Mouse (Mus musculus): ENCODE measurements around the gene Sox5.

The Sox5 gene

DNA sequence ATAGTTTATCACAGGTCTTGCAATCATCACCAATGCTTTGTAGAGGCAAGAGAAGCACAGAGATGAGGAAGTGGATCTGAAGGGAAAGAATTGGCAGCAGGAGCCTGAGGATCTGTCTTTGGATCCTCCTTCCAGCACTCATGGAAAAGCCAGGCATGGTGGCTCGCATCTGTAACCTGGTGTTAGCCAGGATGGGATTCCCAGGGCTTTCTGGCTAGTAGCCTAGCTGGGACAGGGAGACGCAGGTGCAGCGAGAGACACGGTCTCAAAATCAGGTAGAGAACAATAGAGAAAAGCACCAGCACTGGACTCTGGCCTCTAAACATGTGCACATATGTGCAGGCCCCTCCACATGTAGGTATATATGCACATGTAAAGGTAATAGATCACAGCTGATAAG is 330.1 kb downstream of the Sox5 start:
- in situ Hi-C loops (cut with MboI, MseI) = no loop called here

DNA sequence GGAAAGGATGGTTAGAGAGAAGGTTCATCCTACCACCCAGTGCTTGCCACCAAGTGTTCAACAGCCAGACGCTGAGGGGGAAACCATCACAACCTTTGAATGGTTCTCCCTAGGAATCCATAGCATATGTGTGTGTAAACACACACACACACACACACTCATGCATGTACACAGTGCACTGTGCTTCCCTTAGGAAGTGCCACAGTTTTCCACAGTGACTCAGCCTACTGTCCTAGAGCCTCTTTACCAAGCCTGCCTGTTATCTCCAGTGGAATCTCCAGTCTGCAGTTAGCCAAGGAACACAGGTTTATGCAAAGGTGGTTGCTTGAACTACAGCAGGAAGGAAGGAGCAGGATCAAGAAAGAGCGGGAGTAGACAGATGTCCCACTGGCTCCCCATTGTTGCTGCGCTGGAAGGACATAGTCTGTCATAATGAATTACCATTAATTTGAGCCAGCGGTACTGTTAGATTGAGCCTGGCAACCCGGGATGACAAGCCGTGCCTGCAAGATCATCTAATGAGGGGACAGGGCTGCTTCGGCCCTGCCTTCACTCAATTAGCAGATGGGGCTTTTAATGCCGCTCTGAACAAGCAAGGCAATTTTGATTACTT is 335.9 kb downstream of the Sox5 start:
- in situ Hi-C loops (cut with MboI, MseI) = no loop called here

DNA sequence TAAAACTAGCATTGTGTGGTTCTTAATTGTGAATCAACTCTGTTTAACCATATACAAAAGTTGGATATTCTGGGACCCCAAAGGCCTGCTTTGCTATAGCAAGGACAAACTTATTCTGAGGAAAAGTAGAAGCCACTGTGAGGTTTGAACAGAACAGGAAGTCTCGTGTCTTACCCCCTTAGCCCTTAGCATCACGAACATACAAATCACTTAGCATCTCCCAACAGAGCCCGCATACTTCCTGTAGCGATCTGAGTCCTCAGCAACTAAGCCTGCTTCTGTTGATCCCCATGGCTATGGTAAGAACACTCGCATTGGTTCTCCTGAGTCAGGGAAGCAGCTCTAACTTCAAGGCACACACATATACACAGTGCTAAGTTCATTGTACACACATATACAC is 337.4 kb downstream of the Sox5 start:
- in situ Hi-C loops (cut with MboI, MseI) = no loop called here

GRCm38 (mm10) chr6:144443681-144444080 is 338.1 kb downstream of the Sox5 start:
- in situ Hi-C loops (cut with MboI, MseI) = no loop called here

DNA sequence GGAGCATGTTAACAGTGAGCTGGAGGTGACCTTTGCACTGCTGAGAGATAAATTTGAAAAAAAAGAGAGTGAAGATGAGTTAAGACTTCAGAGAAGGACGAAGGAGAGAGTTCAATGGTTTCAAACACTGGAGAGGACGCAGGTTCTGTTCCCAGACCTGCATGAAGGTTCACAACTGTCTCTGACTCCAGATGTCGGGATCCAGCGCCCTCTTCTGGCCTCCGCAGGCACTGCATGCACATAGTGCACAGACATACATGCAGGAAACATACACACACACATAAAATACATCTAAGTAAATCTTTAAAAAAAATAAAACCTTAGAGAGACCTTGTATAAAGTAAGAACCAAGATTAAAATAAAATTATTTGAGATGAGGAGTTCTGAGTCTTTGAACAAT is 352.5 kb downstream of the Sox5 start:
- in situ Hi-C loops (cut with MboI, MseI) = loop anchor here in 1 of 2 experiments (10.0 kb wide), 1 partner anchor 1886 kb away; no protein-coding TSS in a partner anchor

- in situ Hi-C loops (cut with MboI, MseI) = no loop called here
These were observed 373.7 kb downstream of the Sox5 start for GRCm38 (mm10) chr6:144408030-144408429.

DNA sequence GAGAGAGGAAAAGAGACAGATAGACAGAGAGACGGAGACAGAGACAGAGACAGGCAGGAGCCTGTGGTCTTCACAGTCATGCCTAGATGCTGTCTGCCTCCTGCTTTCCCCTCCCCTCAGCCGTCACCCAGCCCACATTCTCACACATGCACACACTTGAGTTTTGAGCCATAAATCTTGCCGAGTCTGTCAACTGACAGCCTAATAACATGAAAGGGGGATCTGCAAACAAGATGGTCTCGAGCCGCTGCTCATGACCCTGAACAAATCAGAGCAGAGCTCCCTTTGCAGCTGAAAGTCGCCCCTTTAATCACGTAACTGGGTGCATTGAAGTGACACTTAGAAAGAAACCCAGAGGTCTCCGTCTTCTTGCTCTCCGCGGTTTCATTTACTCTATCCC is 383.7 kb downstream of the Sox5 start:
- in situ Hi-C loops (cut with MboI, MseI) = no loop called here

DNA sequence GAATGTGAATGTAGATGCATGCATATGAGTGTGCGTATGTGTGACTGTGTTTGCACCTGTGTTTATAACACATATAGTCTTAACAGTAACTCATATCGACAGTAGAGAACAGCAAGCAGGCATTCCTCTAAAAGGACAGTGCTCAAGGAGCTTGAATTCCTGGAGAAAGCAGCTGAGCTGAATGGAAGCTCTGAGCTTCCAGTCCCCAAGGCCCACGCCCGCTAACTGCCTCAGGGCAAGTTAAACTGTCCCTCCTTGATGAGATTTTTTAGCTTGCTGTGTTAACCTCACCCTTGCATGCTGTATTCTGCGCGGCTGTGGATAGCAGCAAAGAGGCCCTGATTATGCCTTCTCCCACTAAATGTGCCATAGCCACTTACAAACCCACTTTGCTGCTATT is 388.6 kb downstream of the Sox5 start:
- in situ Hi-C loops (cut with MboI, MseI) = no loop called here

DNA sequence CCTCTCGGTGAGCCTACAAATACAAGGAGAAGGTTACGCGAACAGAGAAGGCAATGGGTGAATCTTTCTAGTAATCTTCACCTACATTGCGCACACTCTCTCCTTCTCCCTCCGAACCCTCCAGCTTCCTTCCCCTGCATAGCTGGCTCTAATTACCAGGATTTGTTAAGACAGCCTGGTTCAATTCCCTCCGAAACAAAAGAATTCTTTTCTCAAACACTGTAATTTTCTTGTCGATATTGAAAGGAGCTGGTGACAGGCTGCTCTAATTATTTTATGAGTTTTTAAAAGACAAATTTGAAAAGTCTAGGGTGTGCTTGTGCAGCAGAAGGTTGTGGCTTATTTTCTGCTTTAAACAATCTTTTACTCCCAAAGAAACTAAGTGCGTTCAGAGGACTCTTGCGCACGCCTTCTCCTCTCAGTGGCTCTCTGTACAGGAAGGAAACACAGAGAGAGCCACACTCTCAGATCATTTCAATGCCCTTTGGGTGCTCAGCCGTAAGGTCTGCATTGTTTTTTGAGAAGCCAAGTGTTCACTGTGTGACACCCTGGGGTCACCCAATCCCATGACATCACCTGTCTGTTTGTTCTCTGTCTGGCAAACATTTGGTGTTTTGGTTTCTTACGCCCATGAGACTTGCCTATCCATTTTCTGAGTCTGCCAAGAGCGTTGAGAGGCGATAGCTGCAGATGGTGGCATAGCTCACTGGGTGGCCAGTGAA is 392.3 kb downstream of the Sox5 start:
- in situ Hi-C loops (cut with MboI, MseI) = no loop called here

GRCm38 (mm10) chr6:144387539-144388255 is 394.1 kb downstream of the Sox5 start:
- in situ Hi-C loops (cut with MboI, MseI) = no loop called here

DNA sequence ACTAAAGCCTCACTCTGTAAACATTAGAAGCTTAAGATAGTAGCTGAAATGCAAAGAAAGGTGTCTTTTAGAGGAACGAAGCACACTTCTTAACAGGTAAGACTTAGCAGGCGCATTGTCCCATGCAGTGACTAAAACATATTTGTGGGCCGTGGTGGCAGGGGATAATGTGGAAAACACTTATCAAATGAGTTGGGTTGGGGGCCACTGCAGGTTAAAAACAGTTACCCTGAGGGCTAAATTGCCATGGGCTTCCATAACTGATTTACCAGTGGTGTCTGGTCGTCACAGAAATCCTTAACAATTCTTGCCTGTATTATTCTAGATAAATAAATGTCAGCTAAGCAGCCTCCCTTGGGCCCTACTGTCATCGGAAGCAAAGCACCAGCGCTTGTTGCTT is 401.1 kb downstream of the Sox5 start:
- in situ Hi-C loops (cut with MboI, MseI) = no loop called here

DNA sequence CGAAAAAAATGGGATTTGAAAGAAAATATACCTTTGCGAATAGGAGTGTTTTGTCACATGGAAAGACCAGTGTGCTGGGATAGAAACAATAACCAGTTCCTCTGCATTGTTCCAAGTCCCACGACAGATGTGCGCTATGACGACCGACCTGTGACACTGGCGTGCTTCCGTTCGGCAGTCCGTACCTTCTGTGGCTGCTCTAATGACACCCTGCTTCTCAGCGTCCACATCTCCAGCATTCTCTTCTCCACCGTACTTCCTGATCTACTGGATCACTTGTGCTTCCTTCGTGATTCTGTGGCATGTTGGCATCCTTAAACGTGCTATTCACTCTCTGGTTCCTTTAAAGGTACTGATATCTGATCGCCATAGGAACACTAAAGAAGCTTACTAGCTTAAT is 401.6 kb downstream of the Sox5 start:
- in situ Hi-C loops (cut with MboI, MseI) = no loop called here

DNA sequence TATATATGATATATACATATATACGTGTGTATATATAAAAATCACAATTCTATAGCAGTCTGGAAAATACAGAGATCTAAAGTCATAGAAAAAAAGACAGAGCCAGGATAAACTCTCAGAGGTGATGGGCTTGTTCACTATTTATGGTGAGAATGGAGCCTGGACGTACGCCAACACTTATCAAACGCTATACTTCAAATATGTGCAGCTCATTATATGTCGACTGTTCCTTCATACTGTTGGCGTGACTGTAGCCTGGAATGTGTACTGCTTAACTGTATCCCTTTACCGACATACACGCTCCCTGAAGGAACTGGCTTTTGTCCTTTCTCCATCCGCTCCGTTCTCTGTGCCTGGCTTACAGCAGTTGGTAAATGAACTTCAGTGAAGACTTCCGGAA is 407.0 kb downstream of the Sox5 start:
- in situ Hi-C loops (cut with MboI, MseI) = no loop called here

GRCm38 (mm10) chr6:144370699-144371098 is 411.1 kb downstream of the Sox5 start:
- in situ Hi-C loops (cut with MboI, MseI) = no loop called here

DNA sequence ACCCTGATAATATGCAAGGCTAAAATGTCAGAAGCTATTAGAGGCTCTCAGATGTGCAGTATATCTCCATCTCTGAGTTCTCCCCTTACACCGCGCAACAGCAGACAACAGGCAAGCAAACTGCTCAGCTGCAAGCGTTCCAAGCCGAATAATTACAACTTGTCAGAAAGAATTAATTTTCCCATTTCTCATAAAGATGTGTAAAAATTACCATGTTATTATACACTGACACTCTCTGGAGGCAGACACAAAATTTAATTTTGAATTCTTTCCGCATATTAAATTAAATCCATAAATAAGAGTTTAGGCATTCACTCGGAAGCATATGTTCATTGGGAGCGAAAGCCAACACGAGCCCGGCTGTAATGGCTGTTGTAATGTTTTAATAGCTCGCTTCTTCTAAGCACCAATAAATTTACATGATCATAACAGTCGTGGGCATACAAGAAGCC is 414.1 kb downstream of the Sox5 start:
- in situ Hi-C loops (cut with MboI, MseI) = no loop called here

GRCm38 (mm10) chr6:144361267-144362038 is 420.3 kb downstream of the Sox5 start:
- in situ Hi-C loops (cut with MboI, MseI) = no loop called here

DNA sequence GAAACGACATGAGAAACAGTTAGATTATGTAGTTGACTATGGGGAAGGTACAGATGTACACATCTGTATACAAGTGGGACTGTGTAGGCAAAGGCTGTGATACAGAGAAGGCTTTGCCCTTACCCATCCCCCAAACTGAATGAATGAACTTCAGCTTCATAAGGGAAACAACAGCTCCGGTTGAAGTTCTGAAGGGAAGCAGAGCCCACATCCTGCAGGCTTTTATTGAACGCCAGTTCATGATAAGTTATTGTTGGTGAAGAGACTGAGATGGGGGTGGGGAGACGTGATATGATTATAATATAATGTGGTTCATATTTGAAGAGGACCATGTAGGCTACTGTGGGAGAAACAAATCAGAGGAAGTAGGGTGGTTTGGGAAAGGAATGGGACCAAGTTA is 424.7 kb downstream of the Sox5 start:
- in situ Hi-C loops (cut with MboI, MseI) = no loop called here

GRCm38 (mm10) chr6:144351049-144351448 is 430.7 kb downstream of the Sox5 start:
- in situ Hi-C loops (cut with MboI, MseI) = no loop called here

DNA sequence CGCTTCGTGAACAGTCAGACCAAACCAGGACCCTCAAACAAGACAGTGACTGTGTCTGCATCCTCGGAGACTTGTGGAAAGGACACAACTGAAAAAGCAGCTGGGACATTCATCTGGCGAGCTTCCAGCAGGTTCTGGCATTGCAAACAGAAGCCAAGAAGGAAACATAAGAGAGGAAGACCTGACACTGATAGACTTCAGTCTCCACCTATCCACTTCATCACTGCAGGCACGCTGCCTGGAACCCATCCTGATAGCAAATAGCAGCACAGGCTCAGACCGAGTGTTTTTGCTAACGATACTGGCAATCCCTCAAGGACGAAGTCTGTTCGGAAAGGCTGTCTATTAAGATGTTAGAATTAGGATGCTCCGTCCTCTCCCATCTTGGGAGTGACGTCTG is 438.4 kb downstream of the Sox5 start:
- in situ Hi-C loops (cut with MboI, MseI) = no loop called here

DNA sequence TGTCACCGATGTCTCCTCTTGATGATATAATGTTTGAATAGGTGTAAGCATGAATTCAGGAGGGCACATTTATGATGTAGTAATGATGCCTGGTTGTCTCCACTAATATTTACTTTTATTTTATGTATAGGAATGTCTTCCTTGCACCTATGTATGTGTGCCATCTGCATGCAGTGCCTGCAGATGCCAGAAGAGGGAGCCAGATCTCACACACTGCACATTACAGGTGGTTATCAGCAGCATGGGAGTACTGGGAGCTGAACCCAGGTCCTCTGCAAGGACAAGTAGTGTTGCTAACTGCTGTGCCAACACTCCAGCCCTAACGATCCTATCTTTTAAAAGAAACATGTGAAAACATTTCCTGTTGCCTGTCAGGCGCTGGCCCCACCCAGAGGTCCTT is 442.2 kb downstream of the Sox5 start:
- in situ Hi-C loops (cut with MboI, MseI) = no loop called here

- in situ Hi-C loops (cut with MboI, MseI) = no loop called here
These were observed 442.8 kb downstream of the Sox5 start for GRCm38 (mm10) chr6:144339006-144339405.

GRCm38 (mm10) chr6:144338221-144338620 is 443.6 kb downstream of the Sox5 start:
- in situ Hi-C loops (cut with MboI, MseI) = no loop called here

Measured in T-helper 17 cell (primary cell).